Mouse (Mus musculus): ENCODE data around the gene Ccdc175.

Gene Ccdc175

GRCm38 (mm10) chr12:72184929-72185328 lies at the start of gene Ccdc175:
Ccdc175 (minus strand) TSS chr12:72185029.
- DNase-seq (ENCODE audit: low spot score): no peak

GRCm38 (mm10) chr12:72234151-72234550 lies 49.3 kb upstream of the Ccdc175 start:
- DNase-seq (ENCODE audit: low spot score): no peak

GRCm38 (mm10) chr12:72232826-72233790 lies 48.3 kb upstream of the Ccdc175 start:
- no peak for DNase-seq (ENCODE audit: low spot score)

GRCm38 (mm10) chr12:72232176-72232575 lies 47.3 kb upstream of the Ccdc175 start:
- no peak for DNase-seq (ENCODE audit: low spot score)

- DNase-seq (ENCODE audit: low spot score): no peak
These were observed 44.8 kb upstream of the Ccdc175 start for GRCm38 (mm10) chr12:72229451-72230196.

- DNase-seq (ENCODE audit: low spot score): no peak
These were observed 42.9 kb upstream of the Ccdc175 start for GRCm38 (mm10) chr12:72227731-72228130.

GRCm38 (mm10) chr12:72225371-72225770 lies 40.5 kb upstream of the Ccdc175 start:
- no peak for DNase-seq (ENCODE audit: low spot score)

- DNase-seq (ENCODE audit: low spot score): no peak
These were observed 38.8 kb upstream of the Ccdc175 start for GRCm38 (mm10) chr12:72223557-72224102.

- DNase-seq (ENCODE audit: low spot score): peak; percentile 10
These were observed 28.7 kb upstream of the Ccdc175 start for GRCm38 (mm10) chr12:72213554-72213953.

GRCm38 (mm10) chr12:72200828-72201227 lies 16.0 kb upstream of the Ccdc175 start:
- no peak for DNase-seq (ENCODE audit: low spot score)

GRCm38 (mm10) chr12:72197925-72198486 lies 13.2 kb upstream of the Ccdc175 start:
- DNase-seq (ENCODE audit: low spot score): no peak

- no peak for DNase-seq (ENCODE audit: low spot score)
These were observed 12.6 kb upstream of the Ccdc175 start for GRCm38 (mm10) chr12:72197434-72197833.

- DNase-seq (ENCODE audit: low spot score): no peak
These were observed 5.3 kb downstream of the Ccdc175 start for GRCm38 (mm10) chr12:72179561-72179960.

- no peak for DNase-seq (ENCODE audit: low spot score)
These were observed 6.5 kb downstream of the Ccdc175 start for GRCm38 (mm10) chr12:72178322-72178721.

GRCm38 (mm10) chr12:72158421-72158820 lies 26.4 kb downstream of the Ccdc175 start:
- DNase-seq (ENCODE audit: low spot score): peak; percentile 1

- DNase-seq (ENCODE audit: low spot score): no peak
These were observed 34.0 kb downstream of the Ccdc175 start for GRCm38 (mm10) chr12:72150786-72151185.

GRCm38 (mm10) chr12:72129203-72129602 lies 55.6 kb downstream of the Ccdc175 start:
- no peak for DNase-seq (ENCODE audit: low spot score)

GRCm38 (mm10) chr12:72115686-72116345 lies 69.0 kb downstream of the Ccdc175 start:
- DNase-seq (ENCODE audit: low spot score): no peak

GRCm38 (mm10) chr12:72115126-72115525 lies 69.7 kb downstream of the Ccdc175 start:
- peak; percentile 2 for DNase-seq (ENCODE audit: low spot score)

- peak; percentile 77 for DNase-seq (ENCODE audit: low spot score)
These were observed 80.1 kb downstream of the Ccdc175 start for GRCm38 (mm10) chr12:72104525-72105281.

GRCm38 (mm10) chr12:72104027-72104426 lies 80.8 kb downstream of the Ccdc175 start:
- DNase-seq (ENCODE audit: low spot score): no peak
